Mouse (Mus musculus) liver, adult 2 months (tissue): ENCODE results near the gene Clmp. TPM values are rescaled to one million over a fixed set of nuclear protein-coding genes. Genes with fewer than 3 reads are reported as not detected.

ENCODE experiments used
- DNase-seq: peaks from one replicate; pipeline ENCODE4 v3.0.0-alpha.2; 2011; ENCODE audit warnings: low read depth, low spot score; ENCODE audit errors: extremely low read depth
- H3K27ac ChIP-seq: fragments of 200-500 bp; replicated peaks from 2 replicates; pipeline ENCODE4 v1.5.1; 2012; ENCODE audit warnings: low read depth, mild to moderate bottlenecking, control low read depth, inconsistent platforms, low read length; ENCODE audit not compliant: insufficient read depth
- H3K27me3 ChIP-seq: fragments of 200-500 bp; 2 replicates; pipeline ENCODE4 v1.6.1; 2012; ENCODE audit warnings: mild to moderate bottlenecking, moderate library complexity, low read length, inconsistent platforms; ENCODE audit not compliant: control insufficient read depth, insufficient read depth
- H3K36me3 ChIP-seq: fragments of 200-500 bp; 2 replicates; pipeline ENCODE4 v1.6.1; 2012; ENCODE audit warnings: low read length, inconsistent platforms; ENCODE audit not compliant: control insufficient read depth, insufficient read depth
- H3K4me1 ChIP-seq: fragments of 200-500 bp; 2 replicates; pipeline ENCODE4 v1.6.1; 2011; ENCODE audit warnings: low read length; ENCODE audit not compliant: control insufficient read depth, insufficient read depth
- H3K4me3 ChIP-seq: fragments of 200-500 bp; 2 replicates; pipeline ENCODE4 v1.5.1; 2011; ENCODE audit warnings: low read depth, mild to moderate bottlenecking, control low read depth, low read length, moderate library complexity; ENCODE audit not compliant: insufficient read depth
- H3K79me2 ChIP-seq: fragments of 200-500 bp; 2 replicates; pipeline ENCODE4 v1.6.1; 2012; ENCODE audit warnings: inconsistent platforms, mild to moderate bottlenecking, low read length, moderate library complexity; ENCODE audit not compliant: control insufficient read depth, insufficient read depth
- H3K9ac ChIP-seq: fragments of 200-500 bp; 2 replicates; pipeline ENCODE4 v1.6.1; 2012; ENCODE audit warnings: low read depth, mild to moderate bottlenecking, control low read depth, inconsistent platforms, low read length
- CTCF ChIP-seq: fragments of 200-500 bp; IDR thresholded peaks from 2 replicates; pipeline ENCODE4 v1.5.1; 2011; ENCODE audit warnings: low read depth, low read length, control low read depth
- POLR2A ChIP-seq: fragments of 200-500 bp; IDR thresholded peaks from 2 replicates; pipeline ENCODE4 v1.6.1; 2011; ENCODE audit warnings: low read length, control low read depth; ENCODE audit not compliant: insufficient read depth; ENCODE audit errors: extremely low read depth
- WGBS: fragments of 180-500 bp; shearing (Covaris S2); methylation state at CpG from one replicate; pipeline ENCODE4 v1.1.7; 2018; 5-methylcytosine and 5-hydroxymethylcytosine counted together
- polyA plus RNA-seq: library from polyadenylated mRNA; depleted of rRNA; stranded (reverse); fragments of >200 nt; gene quantifications from 2 replicates; pipeline ENCODE4 v1.2.3, GENCODE M21; 2012; rRNA removed
- total RNA-seq: library from RNA; depleted of rRNA; stranded (reverse); fragments of >200 nt; gene quantifications from 2 replicates; pipeline ENCODE4 v1.2.3, GENCODE M21; 2014; rRNA removed

The Clmp gene
- total RNA-seq: 0.40 and 0.46 TPM in 2 replicates
- polyA plus RNA-seq: 0.98 and 1.3 TPM in 2 replicates

- no peaks in the 10 kb centered on the region for H3K79me2 ChIP-seq
- H3K27me3 ChIP-seq: peaks cover 8% of the 10 kb centered on the region; the same call in 1 of the 2 replicates
- H3K36me3 ChIP-seq: no peaks in the 10 kb centered on the region
- TF ChIP-seq CTCF (no peak), POLR2A (no peak)
- H3K27ac ChIP-seq: no peak within 1 kb of the TSS
- peak within 1 kb of the TSS; percentile 4 for H3K9ac ChIP-seq
- H3K4me1 ChIP-seq: no peaks in the 10 kb centered on the region
- no peak for DNase-seq
- H3K4me3 ChIP-seq: peak within 1 kb of the TSS; percentile 28; the same call in 1 of the 2 replicates
- WGBS: 4% methylated on average over 50 of the region's 53 CpGs
Measured at GRCm38 (mm10) chr9:40685801-40686420, at the start of gene Clmp. Clmp (plus strand) TSS chr9:40685962.

- WGBS: 1% methylated on average over 2 of the region's 2 CpGs
- no peak overlapping the region for H3K4me3 ChIP-seq
- DNase-seq: peak; percentile 41
- H3K36me3 ChIP-seq: no peaks in the 10 kb centered on the region
- TF ChIP-seq POLR2A (no peak), CTCF (peak; percentile 79)
- no peak overlapping the region for H3K27ac ChIP-seq
- H3K27me3 ChIP-seq: no peaks in the 10 kb centered on the region
- H3K4me1 ChIP-seq: peaks cover 9% of the 10 kb centered on the region
- H3K79me2 ChIP-seq: no peaks in the 10 kb centered on the region
- no peak overlapping the region for H3K9ac ChIP-seq
Measured at GRCm38 (mm10) chr9:40636054-40636453, 49.7 kb upstream of the Clmp start.

GRCm38 (mm10) chr9:40637705-40638393, 47.9 kb upstream of the Clmp start:
- Histone ChIP-seq H3K27me3 (peaks cover 2% of the 10 kb centered on the region; the same call in 1 of the 2 replicates), H3K79me2 (no peaks in the 10 kb centered on the region), H3K4me1 (peaks cover 10% of the 10 kb centered on the region), H3K9ac (no peak overlapping the region), H3K4me3 (peak overlapping the region; percentile 55; the same call in 1 of the 2 replicates), H3K36me3 (no peaks in the 10 kb centered on the region), H3K27ac (no peak overlapping the region)
- no peak for TF ChIP-seq POLR2A
- WGBS: 51% methylated on average over 8 of the region's 8 CpGs
- DNase-seq: no peak

GRCm38 (mm10) chr9:40638394-40639049, 47.2 kb upstream of the Clmp start:
- peaks cover 2% of the 10 kb centered on the region; the same call in 1 of the 2 replicates for H3K27me3 ChIP-seq
- H3K4me3 ChIP-seq: peak overlapping the region; percentile 55
- peaks cover 12% of the 10 kb centered on the region for H3K4me1 ChIP-seq
- 7% methylated on average over 14 of the region's 14 CpGs for WGBS
- no peaks in the 10 kb centered on the region for H3K79me2 ChIP-seq
- TF ChIP-seq CTCF (no peak), POLR2A (no peak)
- peak overlapping the region; percentile 22 for H3K27ac ChIP-seq
- H3K36me3 ChIP-seq: no peaks in the 10 kb centered on the region
- DNase-seq: peak; percentile 50
- peak overlapping the region; percentile 62 for H3K9ac ChIP-seq

GRCm38 (mm10) chr9:40639536-40640187, 46.1 kb upstream of the Clmp start:
- Histone ChIP-seq H3K27me3 (peaks cover 2% of the 10 kb centered on the region; the same call in 1 of the 2 replicates), H3K9ac (no peak overlapping the region), H3K36me3 (no peaks in the 10 kb centered on the region), H3K79me2 (no peaks in the 10 kb centered on the region), H3K4me3 (no peak overlapping the region), H3K4me1 (peaks cover 12% of the 10 kb centered on the region), H3K27ac (peak overlapping the region; percentile 6; the same call in 1 of the 2 replicates)
- peak; percentile 82 for DNase-seq
- 47% methylated on average over 10 of the region's 10 CpGs for WGBS
- TF ChIP-seq POLR2A (no peak), CTCF (no peak)
